Mouse (Mus musculus): Measurements from ENCODE around the gene Ttc29. TPM values are rescaled to one million over a fixed set of nuclear protein-coding genes. Genes with fewer than 3 reads are reported as not detected.

Ttc29 gene
- total RNA-seq, 2 experiments from 2014 or later: 0.50 to 0.98 TPM

Other genes starting within 250 kb of the Ttc29 start
- gene Pou4f2, start 223.3 kb downstream of the Ttc29 start, total RNA-seq (2021): not detected

Measured in layer of hippocampus, postnatal 10 days (tissue).